Mouse (Mus musculus): ENCODE results near the gene Ccr10.

The Ccr10 gene

GRCm38 (mm10) chr11:101188166-101188805, 13.0 kb upstream of the Ccr10 start:
- no peak for DNase-seq (ENCODE audit: low spot score)

GRCm38 (mm10) chr11:101187541-101187940, 12.3 kb upstream of the Ccr10 start:
- DNase-seq (ENCODE audit: low spot score) = no peak

GRCm38 (mm10) chr11:101186526-101187247, 11.4 kb upstream of the Ccr10 start:
- DNase-seq (ENCODE audit: low spot score) = no peak

GRCm38 (mm10) chr11:101185441-101185840, 10.2 kb upstream of the Ccr10 start:
- DNase-seq (ENCODE audit: low spot score) = no peak

GRCm38 (mm10) chr11:101184984-101185383, 9.7 kb upstream of the Ccr10 start:
- DNase-seq (ENCODE audit: low spot score) = no peak

- DNase-seq (ENCODE audit: low spot score) = no peak
Observed at GRCm38 (mm10) chr11:101182771-101183517, 7.7 kb upstream of the Ccr10 start.

GRCm38 (mm10) chr11:101181961-101182360, 6.7 kb upstream of the Ccr10 start:
- DNase-seq (ENCODE audit: low spot score) = no peak

- peak; percentile 65 for DNase-seq (ENCODE audit: low spot score)
Observed at GRCm38 (mm10) chr11:101180846-101181740, 5.8 kb upstream of the Ccr10 start.

- DNase-seq (ENCODE audit: low spot score) = no peak
Observed at GRCm38 (mm10) chr11:101180261-101180660, 5.0 kb upstream of the Ccr10 start.

- DNase-seq (ENCODE audit: low spot score) = no peak
Observed at GRCm38 (mm10) chr11:101179306-101179705, 4.1 kb upstream of the Ccr10 start.

- DNase-seq (ENCODE audit: low spot score) = no peak
Observed at GRCm38 (mm10) chr11:101178061-101179058, 3.1 kb upstream of the Ccr10 start.

GRCm38 (mm10) chr11:101176933-101177773, 1.9 kb upstream of the Ccr10 start:
- DNase-seq (ENCODE audit: low spot score) = peak; percentile 63

- no peak for DNase-seq (ENCODE audit: low spot score)
Observed at GRCm38 (mm10) chr11:101176117-101176691, 961 bp upstream of the Ccr10 start.

GRCm38 (mm10) chr11:101175636-101176116, 433 bp upstream of the Ccr10 start:
- no peak for DNase-seq (ENCODE audit: low spot score)

- DNase-seq (ENCODE audit: low spot score) = no peak
Observed at GRCm38 (mm10) chr11:101174389-101174745, 876 bp downstream of the Ccr10 start.

GRCm38 (mm10) chr11:101173631-101174388, 1.4 kb downstream of the Ccr10 start:
- peak; percentile 83 for DNase-seq (ENCODE audit: low spot score)

GRCm38 (mm10) chr11:101173112-101173511, 2.1 kb downstream of the Ccr10 start:
- DNase-seq (ENCODE audit: low spot score) = peak; percentile 59

GRCm38 (mm10) chr11:101172434-101172815, 2.8 kb downstream of the Ccr10 start:
- DNase-seq (ENCODE audit: low spot score) = no peak
